Mouse (Mus musculus) brown adipose tissue, adult 24 weeks (tissue): ENCODE results near the gene Mcm10. TPM values are rescaled to one million over a fixed set of nuclear protein-coding genes. Genes with fewer than 3 reads are reported as not detected.
"Not testable (repeated sequence)": the region's sequence is repeated elsewhere in the genome, so short reads cannot be mapped to it uniquely, and the experiment has no call there.

Experiments
- H3K27ac ChIP-seq: fragments of 200-500 bp; replicated peaks from 2 replicates; pipeline ENCODE4 v1.5.1; 2012; ENCODE audit warnings: low read depth, mild to moderate bottlenecking, low read length
- H3K4me1 ChIP-seq: fragments of 200-500 bp; 2 replicates; pipeline ENCODE4 v1.6.1; 2012; ENCODE audit warnings: low read length, mixed read lengths; ENCODE audit not compliant: control insufficient read depth, insufficient read depth, insufficient read length
- H3K4me3 ChIP-seq: fragments of 200-500 bp; 2 replicates; pipeline ENCODE4 v1.5.1; 2012; ENCODE audit warnings: low read depth, mild to moderate bottlenecking, low read length, moderate library complexity; ENCODE audit not compliant: insufficient read depth
- polyA plus RNA-seq: library from polyadenylated mRNA; stranded (reverse); fragments of >200 nt; gene quantifications from 2 replicates; pipeline ENCODE4 v1.2.4, GENCODE M21; 2012; ENCODE audit not compliant: missing spikeins, insufficient read depth, insufficient read length

The Mcm10 gene
- polyA plus RNA-seq, 1 experiment: not detected

GRCm38 (mm10) chr2:4978091-4978490 lies 34.5 kb downstream of the Mcm10 start:
- no peak overlapping the region for H3K4me3 ChIP-seq
- no peak overlapping the region for H3K27ac ChIP-seq
- H3K4me1 ChIP-seq: no peaks in the 10 kb centered on the region

- Histone ChIP-seq H3K4me1 (no peaks in the 10 kb centered on the region), H3K4me3 (no peak within 1 kb of the TSS), H3K27ac (no peak within 1 kb of the TSS)
Measured at GRCm38 (mm10) chr2:4975807-4976206, 36.8 kb downstream of the Mcm10 start, which contains the start of gene Ucma. Gene Ucma, plus strand, starts transcription at chr2:4976122.

GRCm38 (mm10) chr2:4969083-4969482 lies 43.5 kb downstream of the Mcm10 start:
- Histone ChIP-seq H3K4me1 (no peaks in the 10 kb centered on the region), H3K4me3 (no peak overlapping the region), H3K27ac (no peak overlapping the region)

GRCm38 (mm10) chr2:4967806-4968205 lies 44.8 kb downstream of the Mcm10 start:
- Histone ChIP-seq H3K4me3 (no peak overlapping the region), H3K27ac (no peak overlapping the region), H3K4me1 (no peaks in the 10 kb centered on the region)

GRCm38 (mm10) chr2:4958039-4958438 lies 54.6 kb downstream of the Mcm10 start:
- Histone ChIP-seq H3K4me3 (no peak overlapping the region), H3K4me1 (no peaks in the 10 kb centered on the region), H3K27ac (no peak overlapping the region)

GRCm38 (mm10) chr2:4954216-4954760 lies 58.3 kb downstream of the Mcm10 start:
- no peak overlapping the region for H3K4me3 ChIP-seq
- no peaks in the 10 kb centered on the region for H3K4me1 ChIP-seq
- no peak overlapping the region for H3K27ac ChIP-seq

GRCm38 (mm10) chr2:4950986-4951385 lies 61.6 kb downstream of the Mcm10 start:
- H3K27ac ChIP-seq: no peak overlapping the region
- H3K4me3 ChIP-seq: no peak overlapping the region
- no peaks in the 10 kb centered on the region for H3K4me1 ChIP-seq

GRCm38 (mm10) chr2:4949691-4950090 lies 62.9 kb downstream of the Mcm10 start:
- H3K27ac ChIP-seq, H3K4me3 ChIP-seq, H3K4me1 ChIP-seq: not testable (repeated sequence)

- Histone ChIP-seq H3K4me1 (no peaks in the 10 kb centered on the region), H3K27ac (no peak overlapping the region), H3K4me3 (no peak overlapping the region)
Measured at GRCm38 (mm10) chr2:4940861-4941260, 71.7 kb downstream of the Mcm10 start.

Other genes with a start within 250 kb of the Mcm10 start
- 11.8 and 11.9 TPM in 2 replicates for gene Sephs1, start 131.2 kb downstream of the Mcm10 start, polyA plus RNA-seq
- gene Phyh, start 93.8 kb downstream of the Mcm10 start, polyA plus RNA-seq: 975 and 1,033 TPM in 2 replicates
- not detected in 2 replicates for gene Ucma, start 36.7 kb downstream of the Mcm10 start, polyA plus RNA-seq
- gene Optn, start 51.3 kb upstream of the Mcm10 start, polyA plus RNA-seq: 87.1 and 96.4 TPM in 2 replicates
- 66.9 and 95.9 TPM in 2 replicates for gene Ccdc3, start 125.0 kb upstream of the Mcm10 start, polyA plus RNA-seq